9 mouse cellular contexts compared by ENCODE assay signal in genomic region chr1:75234606-75235005, GRCm38 (mm10). TPM values are rescaled to one million over a fixed set of nuclear protein-coding genes. Genes with fewer than 3 reads are reported as not detected.
DNase-seq lines count a peak whose midpoint lies in the region; ATAC-seq and TF ChIP-seq lines count a peak whose summit lies in the region.
"Had no signal": no experiment of that assay in that cellular context is flagged by ENCODE, and none has a peak within 500 bp of the region (broad histone marks: within the 10 kb centered on the region; RNA-seq: fewer than 3 reads in every experiment).

No protein-coding gene starts in this region.

- no peak for TF ChIP-seq POLR2A in myocyte (IDR thresholded peaks at IDR 0.05; ENCODE audit: insufficient read length, low read depth)

- peak; percentile 65 for ATAC-seq in forebrain, embryonic 16.5 days
- ATAC-seq in hindbrain, embryonic 16.5 days = peak; percentile 71
- no peak for ATAC-seq in liver, embryonic 13.5 days (ENCODE audit: low read depth)

- no peak overlapping the region for H3K4me3 ChIP-seq in forebrain, embryonic 16.5 days (replicated peaks; ENCODE audit: low read length)
- H3K4me3 ChIP-seq in hindbrain, embryonic 16.5 days (ENCODE audit: low read length) = no peak overlapping the region
- 0 out of 2 replicates have a peak overlapping the region, but pooled peaks have one; percentile 65 for H3K4me3 ChIP-seq in liver, embryonic 13.5 days (replicated peaks)
- H3K4me3 ChIP-seq in myocyte = no peak overlapping the region
- H3K4me3 ChIP-seq: embryonic facial prominence, embryonic 13.5 days had no signal

- WGBS in forebrain, embryonic 16.5 days = 1% methylated on average over 8 of the region's 8 CpGs
- WGBS in hindbrain, embryonic 16.5 days = 1% methylated on average over 8 of the region's 8 CpGs
- WGBS in liver, embryonic 13.5 days (ENCODE audit: insufficient replicate concordance) = under 1% methylated on average over 8 of the region's 8 CpGs

- no peak overlapping the region for H3K27ac ChIP-seq in forebrain, embryonic 16.5 days (ENCODE audit: low read length)
- no peak overlapping the region for H3K27ac ChIP-seq in hindbrain, embryonic 16.5 days (ENCODE audit: low read depth, low read length)
- H3K27ac ChIP-seq in liver, embryonic 13.5 days = peak overlapping the region; percentile 99
- H3K27ac ChIP-seq: embryonic facial prominence, embryonic 13.5 days had no signal

- no peak overlapping the region for H3K4me2 ChIP-seq in forebrain, embryonic 16.5 days (ENCODE audit: low read length)
- no peak overlapping the region for H3K4me2 ChIP-seq in hindbrain, embryonic 16.5 days (ENCODE audit: low read length)
- peak overlapping the region; percentile 87; the same call in 1 of the 2 replicates for H3K4me2 ChIP-seq in liver, embryonic 13.5 days
- peak overlapping the region; percentile 28 for H3K4me2 ChIP-seq in myocyte (ENCODE audit: low read depth)

- no peak overlapping the region for H3K9ac ChIP-seq in forebrain, embryonic 16.5 days (replicated peaks; ENCODE audit: low read depth, low read length)
- no peak overlapping the region for H3K9ac ChIP-seq in hindbrain, embryonic 16.5 days (ENCODE audit: low read depth, low read length)
- peak overlapping the region; percentile 77 for H3K9ac ChIP-seq in liver, embryonic 13.5 days
- H3K9ac ChIP-seq: embryonic facial prominence, embryonic 13.5 days had no signal

- no peaks in the 10 kb centered on the region for H3K27me3 ChIP-seq in forebrain, embryonic 16.5 days (replicated peaks; ENCODE audit: control insufficient read depth, insufficient read depth, low read length)
- H3K27me3 ChIP-seq in hindbrain, embryonic 16.5 days (replicated peaks; ENCODE audit: control insufficient read depth, insufficient read depth, low read length) = no peaks in the 10 kb centered on the region
- no peaks in the 10 kb centered on the region for H3K27me3 ChIP-seq in liver, embryonic 13.5 days
- no peaks in the 10 kb centered on the region for H3K27me3 ChIP-seq in myocyte (ENCODE audit: control insufficient read depth, insufficient read depth, insufficient read length)

- H3K4me1 ChIP-seq in forebrain, embryonic 16.5 days (replicated peaks; ENCODE audit: control insufficient read depth, insufficient read depth, low read length) = peaks cover 18% of the 10 kb centered on the region
- peaks cover 12% of the 10 kb centered on the region for H3K4me1 ChIP-seq in hindbrain, embryonic 16.5 days (ENCODE audit: control insufficient read depth, insufficient read depth, low read depth, low read length)
- H3K4me1 ChIP-seq in liver, embryonic 13.5 days (replicated peaks) = peaks cover 79% of the 10 kb centered on the region

- peaks cover 11% of the 10 kb centered on the region for H3K79me2 ChIP-seq in myocyte (ENCODE audit: control insufficient read depth, insufficient read depth)

- H3K9me3 ChIP-seq in forebrain, embryonic 16.5 days (ENCODE audit: control insufficient read depth, low read length) = no peaks in the 10 kb centered on the region
- H3K9me3 ChIP-seq in hindbrain, embryonic 16.5 days (ENCODE audit: control insufficient read depth, low read length) = no peaks in the 10 kb centered on the region
- no peaks in the 10 kb centered on the region for H3K9me3 ChIP-seq in liver, embryonic 13.5 days (replicated peaks)
- H3K9me3 ChIP-seq: embryonic facial prominence, embryonic 13.5 days had no signal

- DNase-seq in ovary, postnatal 36 days (ENCODE audit: low spot score) = peak; percentile 53
- DNase-seq in ovary, adult 18-20 months (ENCODE audit: low spot score) = no peak
- peak; percentile 84 for DNase-seq in cerebellum, adult 11-12 months
- DNase-seq in liver, embryonic 13.5 days = peak; percentile 68
- DNase-seq in testis, postnatal 10 days (ENCODE audit: low spot score) = peak; percentile 64

- no peaks in the 10 kb centered on the region for H3K36me3 ChIP-seq in forebrain, embryonic 16.5 days (ENCODE audit: control insufficient read depth, insufficient read depth)
- peaks cover 3% of the 10 kb centered on the region; the same call in 1 of the 2 replicates for H3K36me3 ChIP-seq in hindbrain, embryonic 16.5 days (ENCODE audit: control insufficient read depth, insufficient read depth, low read length)
- H3K36me3 ChIP-seq in liver, embryonic 13.5 days = peaks cover 5% of the 10 kb centered on the region
- no peaks in the 10 kb centered on the region for H3K36me3 ChIP-seq in myocyte (ENCODE audit: control insufficient read depth, insufficient read depth)

- H3ac ChIP-seq in myocyte (ENCODE audit: control insufficient read depth, insufficient read length) = no peak overlapping the region

TF ChIP-seq in myocyte, 11 proteins besides CTCF, POLR2A, EP300 and RAD21:
- no peak for TF ChIP-seq E2F4 (IDR thresholded peaks at IDR 0.05; ENCODE audit: insufficient read depth)
- no peak for TF ChIP-seq USF1 (IDR thresholded peaks at IDR 0.05; ENCODE audit: low read depth)
- peak in 1 of 3 experiments; percentile 14 for TF ChIP-seq MYOD1 (IDR thresholded peaks at IDR 0.05; ENCODE audit: control insufficient read depth in 1 of 3, insufficient read length in 2 of 3, low read depth in 2 of 3)
- peak in 1 of 3 experiments; percentile 3 for TF ChIP-seq MYOG (IDR thresholded peaks at IDR 0.05; ENCODE audit: control insufficient read depth in 1 of 3, insufficient read depth in 1 of 3, insufficient read length in 2 of 3, low read depth in 2 of 3)

RNA-seq across cellular contexts. Expression of gene Dnajb2, which starts 1.6 kb away (rescaled TPM):
- 51.5 and 59.3 TPM in 2 replicates for polyA plus RNA-seq in forebrain, embryonic 16.5 days (2015; fragmentation: Nextera tagmentation; extraction: Ambion mirVana)
- 86.3 and 98.0 TPM in 2 replicates for polyA plus RNA-seq in hindbrain, embryonic 16.5 days (2015; fragmentation: Nextera tagmentation; extraction: Ambion mirVana)
- 31.2 and 34.7 TPM in 2 replicates for polyA plus RNA-seq in liver, embryonic 13.5 days (2015; fragmentation: Nextera tagmentation; extraction: Ambion mirVana)
- 54.1 TPM for polyA plus RNA-seq in myocyte (2012; fragmentation: generic; extraction: Trizol)

RNA-seq across cellular contexts. Expression of gene A630095N17Rik, which starts 2.7 kb away (rescaled TPM):
- polyA plus RNA-seq in forebrain, embryonic 16.5 days (2015; fragmentation: Nextera tagmentation; extraction: Ambion mirVana) = not detected in 2 replicates
- 0.26 TPM in 1 of 2 replicates, not detected in the other for polyA plus RNA-seq in hindbrain, embryonic 16.5 days (2015; fragmentation: Nextera tagmentation; extraction: Ambion mirVana)
- polyA plus RNA-seq in liver, embryonic 13.5 days (2015; fragmentation: Nextera tagmentation; extraction: Ambion mirVana) = not detected in 2 replicates
- polyA plus RNA-seq in myocyte (2012; fragmentation: generic; extraction: Trizol) = 0.11 TPM
- polyA plus RNA-seq: embryonic facial prominence, embryonic 13.5 days had no signal

RNA-seq across cellular contexts. Expression of gene Tuba4a, which starts 14.9 kb away (rescaled TPM):
- 18.6 and 18.7 TPM in 2 replicates for polyA plus RNA-seq in forebrain, embryonic 16.5 days (2015; fragmentation: Nextera tagmentation; extraction: Ambion mirVana)
- 45.5 and 74.1 TPM in 2 replicates for polyA plus RNA-seq in hindbrain, embryonic 16.5 days (2015; fragmentation: Nextera tagmentation; extraction: Ambion mirVana)
- 456 and 508 TPM in 2 replicates for polyA plus RNA-seq in liver, embryonic 13.5 days (2015; fragmentation: Nextera tagmentation; extraction: Ambion mirVana)
- polyA plus RNA-seq in myocyte (2012; fragmentation: generic; extraction: Trizol) = 210 TPM

RNA-seq across cellular contexts. Expression of gene Stk16, which starts 24.0 kb away (rescaled TPM):
- polyA plus RNA-seq in forebrain, embryonic 16.5 days (2015; fragmentation: Nextera tagmentation; extraction: Ambion mirVana) = 130 and 151 TPM in 2 replicates
- 144 and 145 TPM in 2 replicates for polyA plus RNA-seq in hindbrain, embryonic 16.5 days (2015; fragmentation: Nextera tagmentation; extraction: Ambion mirVana)
- polyA plus RNA-seq in liver, embryonic 13.5 days (2015; fragmentation: Nextera tagmentation; extraction: Ambion mirVana) = 90.7 and 90.8 TPM in 2 replicates
- polyA plus RNA-seq in myocyte (2012; fragmentation: generic; extraction: Trizol) = 86.4 TPM

RNA-seq across cellular contexts. Expression of gene Glb1l, which starts 24.0 kb away (rescaled TPM):
- polyA plus RNA-seq in forebrain, embryonic 16.5 days (2015; fragmentation: Nextera tagmentation; extraction: Ambion mirVana) = 20.7 and 22.0 TPM in 2 replicates
- 20.1 and 21.1 TPM in 2 replicates for polyA plus RNA-seq in hindbrain, embryonic 16.5 days (2015; fragmentation: Nextera tagmentation; extraction: Ambion mirVana)
- polyA plus RNA-seq in liver, embryonic 13.5 days (2015; fragmentation: Nextera tagmentation; extraction: Ambion mirVana) = 3.8 and 5.0 TPM in 2 replicates
- polyA plus RNA-seq in myocyte (2012; fragmentation: generic; extraction: Trizol) = 2.0 TPM

Comparison
In these comparisons a context has a peak if more than half of its experiments do, and no peak if none do; other contexts are left out.
1. H3K4me2 ChIP-seq: peak in liver, embryonic 13.5 days (single experiment) and myocyte (single experiment); none in forebrain, embryonic 16.5 days (single experiment) and hindbrain, embryonic 16.5 days (single experiment).